Mouse (Mus musculus): Measurements from ENCODE around the gene Adi1. TPM values are rescaled to one million over a fixed set of nuclear protein-coding genes. Genes with fewer than 3 reads are reported as not detected.

Gene Adi1
- polyA plus RNA-seq (2015; fragmentation: Nextera tagmentation; extraction: Ambion mirVana), result 31.5 and 33.7 TPM in 2 replicates

GRCm38 (mm10) chr12:28675121-28675924 is at the start of gene Adi1:
Gene Adi1, plus strand, starts transcription at chr12:28675231.
- Histone ChIP-seq H3K4me3 (peak within 1 kb of the TSS; percentile 51), H3K36me3 (peaks cover 6% of the 10 kb centered on the region; the same call in 1 of the 2 replicates), H3K27ac (peak within 1 kb of the TSS; percentile 95), H3K9ac (peak within 1 kb of the TSS; percentile 77), H3K4me1 (replicated peaks) (peaks cover 15% of the 10 kb centered on the region), H3K9me3 (no peaks in the 10 kb centered on the region), H3K4me2 (peak within 1 kb of the TSS; percentile 60), H3K27me3 (no peaks in the 10 kb centered on the region)
- ATAC-seq (ENCODE audit: low FRiP score), result peak; percentile 98
- WGBS, result 3% methylated on average over 53 of the region's 53 CpGs

GRCm38 (mm10) chr12:28625407-28625806 is 49.6 kb upstream of the Adi1 start:
- Histone ChIP-seq H3K4me1 (replicated peaks) (peaks cover 13% of the 10 kb centered on the region), H3K36me3 (peaks cover 27% of the 10 kb centered on the region), H3K27ac (no peak overlapping the region), H3K4me2 (no peak overlapping the region), H3K9ac (no peak overlapping the region), H3K4me3 (no peak overlapping the region), H3K9me3 (no peaks in the 10 kb centered on the region), H3K27me3 (no peaks in the 10 kb centered on the region)
- WGBS, result 83% methylated on average over 7 of the region's 7 CpGs
- ATAC-seq (ENCODE audit: low FRiP score), result no peak

- ATAC-seq (ENCODE audit: low FRiP score), result no peak
- Histone ChIP-seq H3K4me3 (no peak overlapping the region), H3K9ac (no peak overlapping the region), H3K4me2 (no peak overlapping the region), H3K36me3 (peaks cover 42% of the 10 kb centered on the region), H3K9me3 (no peaks in the 10 kb centered on the region), H3K27ac (no peak overlapping the region), H3K27me3 (no peaks in the 10 kb centered on the region), H3K4me1 (replicated peaks) (peaks cover 5% of the 10 kb centered on the region)
- 84% methylated on average over 4 of the region's 4 CpGs for WGBS
These were observed 47.9 kb upstream of the Adi1 start for GRCm38 (mm10) chr12:28627092-28627491.

GRCm38 (mm10) chr12:28628436-28628835 is 46.6 kb upstream of the Adi1 start:
- no peaks in the 10 kb centered on the region for H3K9me3 ChIP-seq
- no peak for ATAC-seq (ENCODE audit: low FRiP score)
- H3K4me3 ChIP-seq, result no peak overlapping the region
- H3K9ac ChIP-seq, result no peak overlapping the region
- no peaks in the 10 kb centered on the region for H3K27me3 ChIP-seq
- 95% methylated on average over 2 of the region's 2 CpGs for WGBS
- H3K27ac ChIP-seq, result no peak overlapping the region
- peaks cover 14% of the 10 kb centered on the region for H3K4me1 ChIP-seq (replicated peaks)
- no peak overlapping the region for H3K4me2 ChIP-seq
- H3K36me3 ChIP-seq, result peaks cover 56% of the 10 kb centered on the region

GRCm38 (mm10) chr12:28635058-28635534 is 39.9 kb upstream of the Adi1 start:
- no peaks in the 10 kb centered on the region for H3K27me3 ChIP-seq
- 2% methylated on average over 23 of the region's 23 CpGs for WGBS
- peak overlapping the region; percentile 100 for H3K9ac ChIP-seq
- peaks cover 29% of the 10 kb centered on the region for H3K4me1 ChIP-seq (replicated peaks)
- peak overlapping the region; percentile 85 for H3K4me3 ChIP-seq
- H3K36me3 ChIP-seq, result peaks cover 44% of the 10 kb centered on the region
- peak overlapping the region; percentile 80 for H3K4me2 ChIP-seq
- no peaks in the 10 kb centered on the region for H3K9me3 ChIP-seq
- peak; percentile 44 for ATAC-seq (ENCODE audit: low FRiP score)
- peak overlapping the region; percentile 94 for H3K27ac ChIP-seq

- Histone ChIP-seq H3K9ac (peak within 1 kb of the TSS; percentile 100), H3K9me3 (no peaks in the 10 kb centered on the region), H3K27me3 (no peaks in the 10 kb centered on the region), H3K4me1 (replicated peaks) (peaks cover 29% of the 10 kb centered on the region), H3K4me3 (peak within 1 kb of the TSS; percentile 85), H3K27ac (peak within 1 kb of the TSS; percentile 94), H3K4me2 (peak within 1 kb of the TSS; percentile 80), H3K36me3 (peaks cover 36% of the 10 kb centered on the region)
- 6% methylated on average over 69 of the region's 69 CpGs for WGBS
- ATAC-seq (ENCODE audit: low FRiP score), result peak; percentile 97
These were observed 39.2 kb upstream of the Adi1 start, which contains the start of gene Rps7 for GRCm38 (mm10) chr12:28635535-28636476. Gene Rps7, minus strand, starts transcription at chr12:28635953.

GRCm38 (mm10) chr12:28636543-28636942 is 38.5 kb upstream of the Adi1 start:
- H3K4me3 ChIP-seq, result peak overlapping the region; percentile 85
- no peak overlapping the region for H3K27ac ChIP-seq
- H3K36me3 ChIP-seq, result peaks cover 30% of the 10 kb centered on the region
- peaks cover 29% of the 10 kb centered on the region for H3K4me1 ChIP-seq (replicated peaks)
- H3K27me3 ChIP-seq, result no peaks in the 10 kb centered on the region
- ATAC-seq (ENCODE audit: low FRiP score), result no peak
- peak overlapping the region; percentile 56 for H3K4me2 ChIP-seq
- no peak overlapping the region for H3K9ac ChIP-seq
- no peaks in the 10 kb centered on the region for H3K9me3 ChIP-seq
- 85% methylated on average over 6 of the region's 6 CpGs for WGBS

GRCm38 (mm10) chr12:28638778-28639177 is 36.3 kb upstream of the Adi1 start:
- no peak overlapping the region for H3K4me2 ChIP-seq
- H3K27me3 ChIP-seq, result peaks cover 17% of the 10 kb centered on the region; the same call in 1 of the 2 replicates
- ATAC-seq (ENCODE audit: low FRiP score), result no peak
- peaks cover 12% of the 10 kb centered on the region for H3K4me1 ChIP-seq (replicated peaks)
- H3K4me3 ChIP-seq, result no peak overlapping the region
- 61% methylated on average over 2 of the region's 2 CpGs for WGBS
- no peak overlapping the region for H3K27ac ChIP-seq
- peaks cover 8% of the 10 kb centered on the region for H3K36me3 ChIP-seq
- no peaks in the 10 kb centered on the region for H3K9me3 ChIP-seq
- no peak overlapping the region for H3K9ac ChIP-seq

- Histone ChIP-seq H3K4me2 (peak within 1 kb of the TSS; percentile 90), H3K27ac (peak within 1 kb of the TSS; percentile 89), H3K9ac (peak within 1 kb of the TSS; percentile 85), H3K9me3 (no peaks in the 10 kb centered on the region), H3K4me3 (peak within 1 kb of the TSS; percentile 82), H3K36me3 (peaks cover 12% of the 10 kb centered on the region), H3K27me3 (peaks cover 13% of the 10 kb centered on the region), H3K4me1 (replicated peaks) (peaks cover 16% of the 10 kb centered on the region)
- peak; percentile 95 for ATAC-seq (ENCODE audit: low FRiP score)
- WGBS, result 2% methylated on average over 52 of the region's 52 CpGs
These were observed 25.6 kb upstream of the Adi1 start, which contains the start of gene Rnaseh1 for GRCm38 (mm10) chr12:28649141-28650110. Gene Rnaseh1, plus strand, starts transcription at chr12:28649602.

- Histone ChIP-seq H3K9ac (no peak overlapping the region), H3K4me1 (replicated peaks) (0 out of 2 replicates have a peak, but pooled peaks cover 5% of the 10 kb centered on the region), H3K27ac (no peak overlapping the region), H3K4me3 (no peak overlapping the region), H3K27me3 (no peaks in the 10 kb centered on the region), H3K4me2 (no peak overlapping the region), H3K36me3 (peaks cover 47% of the 10 kb centered on the region), H3K9me3 (no peaks in the 10 kb centered on the region)
- 86% methylated on average over 4 of the region's 4 CpGs for whole genome bisulfite sequencing
- no peak for ATAC-seq (ENCODE audit: low FRiP score)
These were observed 12.4 kb upstream of the Adi1 start for GRCm38 (mm10) chr12:28662628-28663027.

- H3K27ac ChIP-seq, result no peak overlapping the region
- peaks cover 10% of the 10 kb centered on the region for H3K36me3 ChIP-seq
- H3K9me3 ChIP-seq, result no peaks in the 10 kb centered on the region
- H3K4me1 ChIP-seq (replicated peaks), result 0 out of 2 replicates have a peak, but pooled peaks cover 5% of the 10 kb centered on the region
- no peak overlapping the region for H3K4me3 ChIP-seq
- no peak overlapping the region for H3K4me2 ChIP-seq
- H3K9ac ChIP-seq, result no peak overlapping the region
- ATAC-seq (ENCODE audit: low FRiP score), result no peak
- 79% methylated on average over 4 of the region's 4 CpGs for WGBS
- no peaks in the 10 kb centered on the region for H3K27me3 ChIP-seq
These were observed 8.3 kb upstream of the Adi1 start for GRCm38 (mm10) chr12:28666734-28667133.

Data from hindbrain, embryonic 13.5 days (tissue).